ENCODE assay signal across 9 mouse cellular contexts in genomic region chr1:3121288-3121687, GRCm38 (mm10).
DNase-seq lines count a peak whose midpoint lies in the region; ATAC-seq lines count a peak whose summit lies in the region.
"Had no signal": no experiment of that assay in that cellular context is flagged by ENCODE, and none has a peak within 500 bp of the region (broad histone marks: within the 10 kb centered on the region; RNA-seq: fewer than 3 reads in every experiment).

No protein-coding gene starts in this region.

- no peaks in the 10 kb centered on the region for H3K9me3 ChIP-seq in forebrain, embryonic 14.5 days (replicated peaks; ENCODE audit: control insufficient read depth, low read length)
- H3K9me3 ChIP-seq in forebrain, embryonic 13.5 days (replicated peaks): no peaks in the 10 kb centered on the region
- no peaks in the 10 kb centered on the region for H3K9me3 ChIP-seq in lung, embryonic 15.5 days
- no peaks in the 10 kb centered on the region for H3K9me3 ChIP-seq in hindbrain, embryonic 13.5 days
- H3K9me3 ChIP-seq: liver, embryonic 15.5 days had no signal

- H3K9ac ChIP-seq in forebrain, embryonic 14.5 days (ENCODE audit: low read length): no peak overlapping the region
- H3K9ac ChIP-seq in forebrain, embryonic 13.5 days: no peak overlapping the region
- H3K9ac ChIP-seq in lung, embryonic 15.5 days: no peak overlapping the region
- H3K9ac ChIP-seq in hindbrain, embryonic 13.5 days: no peak overlapping the region
- H3K9ac ChIP-seq: liver, embryonic 15.5 days had no signal

- 51% methylated on average over 2 of the region's 2 CpGs for WGBS in forebrain, embryonic 14.5 days
- 59% methylated on average over 2 of the region's 2 CpGs for WGBS in forebrain, embryonic 13.5 days
- WGBS in lung, embryonic 15.5 days: 32% methylated on average over 2 of the region's 2 CpGs
- WGBS in hindbrain, embryonic 13.5 days: 69% methylated on average over 2 of the region's 2 CpGs

- H3K36me3 ChIP-seq in forebrain, embryonic 14.5 days (ENCODE audit: control insufficient read depth, insufficient read depth, low read length): no peaks in the 10 kb centered on the region
- H3K36me3 ChIP-seq in forebrain, embryonic 13.5 days (ENCODE audit: poor library complexity, severe bottlenecking): no peaks in the 10 kb centered on the region
- no peaks in the 10 kb centered on the region for H3K36me3 ChIP-seq in lung, embryonic 15.5 days
- no peaks in the 10 kb centered on the region for H3K36me3 ChIP-seq in hindbrain, embryonic 13.5 days
- H3K36me3 ChIP-seq: liver, embryonic 15.5 days had no signal

- H3K4me1 ChIP-seq in forebrain, embryonic 14.5 days (ENCODE audit: control insufficient read depth, insufficient read depth, low read length): no peaks in the 10 kb centered on the region
- H3K4me1 ChIP-seq in forebrain, embryonic 13.5 days: no peaks in the 10 kb centered on the region
- H3K4me1 ChIP-seq in lung, embryonic 15.5 days: 0 out of 2 replicates have a peak, but pooled peaks cover 11% of the 10 kb centered on the region
- H3K4me1 ChIP-seq in hindbrain, embryonic 13.5 days (replicated peaks): no peaks in the 10 kb centered on the region
- H3K4me1 ChIP-seq: liver, embryonic 15.5 days had no signal

- no peaks in the 10 kb centered on the region for H3K27me3 ChIP-seq in forebrain, embryonic 14.5 days (replicated peaks; ENCODE audit: control insufficient read depth, insufficient read depth, low read length)
- H3K27me3 ChIP-seq in forebrain, embryonic 13.5 days: no peaks in the 10 kb centered on the region
- H3K27me3 ChIP-seq in lung, embryonic 15.5 days: no peaks in the 10 kb centered on the region
- no peaks in the 10 kb centered on the region for H3K27me3 ChIP-seq in hindbrain, embryonic 13.5 days
- H3K27me3 ChIP-seq: liver, embryonic 15.5 days had no signal

- peak; percentile 58 for DNase-seq in forebrain, embryonic 14.5 days (ENCODE audit: low spot score)
- DNase-seq in lung, postnatal 25 days (ENCODE audit: low spot score): no peak
- DNase-seq in layer of hippocampus, adult 8-10 months (ENCODE audit: low spot score in 2 of 2): peak; percentile 13 to 39
- peak; percentile 15 for DNase-seq in skeletal muscle tissue, adult 2 months (ENCODE audit: low read depth, low spot score)
- DNase-seq in neural tube, embryonic 10.5 days (ENCODE audit: extremely low spot score, low spot score): no peak

- no peak for ATAC-seq in forebrain, embryonic 14.5 days
- ATAC-seq in forebrain, embryonic 13.5 days: no peak
- no peak for ATAC-seq in lung, embryonic 15.5 days (ENCODE audit: borderline replicate concordance, extremely low read depth, low FRiP score, low TSS enrichment)
- ATAC-seq in hindbrain, embryonic 13.5 days (ENCODE audit: low FRiP score): no peak

- no peak overlapping the region for H3K4me2 ChIP-seq in forebrain, embryonic 14.5 days (ENCODE audit: low read length)
- H3K4me2 ChIP-seq in forebrain, embryonic 13.5 days: no peak overlapping the region
- H3K4me2 ChIP-seq in lung, embryonic 15.5 days: no peak overlapping the region
- no peak overlapping the region for H3K4me2 ChIP-seq in hindbrain, embryonic 13.5 days
- H3K4me2 ChIP-seq: liver, embryonic 15.5 days had no signal

- H3K4me3 ChIP-seq in forebrain, embryonic 14.5 days (ENCODE audit: low read depth, low read length): no peak overlapping the region
- no peak overlapping the region for H3K4me3 ChIP-seq in forebrain, embryonic 13.5 days
- H3K4me3 ChIP-seq in lung, embryonic 15.5 days: no peak overlapping the region
- no peak overlapping the region for H3K4me3 ChIP-seq in hindbrain, embryonic 13.5 days
- H3K4me3 ChIP-seq: liver, embryonic 15.5 days had no signal

- no peak overlapping the region for H3K27ac ChIP-seq in forebrain, embryonic 14.5 days (ENCODE audit: low read depth, low read length)
- no peak overlapping the region for H3K27ac ChIP-seq in forebrain, embryonic 13.5 days
- H3K27ac ChIP-seq in lung, embryonic 15.5 days: peak overlapping the region; percentile 61; the same call in 1 of the 2 replicates
- H3K27ac ChIP-seq in hindbrain, embryonic 13.5 days: no peak overlapping the region
- H3K27ac ChIP-seq: liver, embryonic 15.5 days had no signal

Comparison
In these comparisons a context has a peak if more than half of its experiments do, and no peak if none do; other contexts are left out.
1. DNase-seq: peak in forebrain, embryonic 14.5 days (single experiment), layer of hippocampus, adult 8-10 months (2 of 2) and skeletal muscle tissue, adult 2 months (single experiment); none in lung, postnatal 25 days (single experiment) and neural tube, embryonic 10.5 days (single experiment).